Mouse (Mus musculus) T-helper 2 cell (primary cell): Measurements from ENCODE around the gene Ltn1.

ENCODE experiments used
- in situ Hi-C: fragments of 300-600 bp; cut with MboI, MseI; formaldehyde crosslinking; loops from one replicate; pipeline ENCODE4 v1.15.1; 2025; ENCODE audit warnings: high pct_unique_total_duplicates

Gene Ltn1

GRCm38 (mm10) chr16:87393813-87394548, 38.4 kb downstream of the Ltn1 start:
- in situ Hi-C loops: no loop called here

GRCm38 (mm10) chr16:87387444-87387977, 44.9 kb downstream of the Ltn1 start:
- in situ Hi-C loops: no loop called here

GRCm38 (mm10) chr16:87384366-87384765, 48.0 kb downstream of the Ltn1 start:
- in situ Hi-C loops: no loop called here

- in situ Hi-C loops: no loop called here
Observed at GRCm38 (mm10) chr16:87382996-87383395, 49.4 kb downstream of the Ltn1 start.

GRCm38 (mm10) chr16:87366445-87366844, 66.0 kb downstream of the Ltn1 start:
- in situ Hi-C loops: no loop called here

- in situ Hi-C loops: no loop called here
Observed at GRCm38 (mm10) chr16:87366035-87366434, 66.4 kb downstream of the Ltn1 start.

- in situ Hi-C loops: no loop called here
Observed at GRCm38 (mm10) chr16:87364231-87364630, 68.2 kb downstream of the Ltn1 start.

- in situ Hi-C loops: no loop called here
Observed at GRCm38 (mm10) chr16:87360096-87360495, 72.3 kb downstream of the Ltn1 start.

GRCm38 (mm10) chr16:87354748-87355147, 77.7 kb downstream of the Ltn1 start:
- in situ Hi-C loops: no loop called here

GRCm38 (mm10) chr16:87354075-87354583, 78.3 kb downstream of the Ltn1 start, which contains the start of gene N6amt1:
N6amt1 (plus strand) TSS chr16:87354185.
- in situ Hi-C loops: no loop called here

GRCm38 (mm10) chr16:87353605-87354004, 78.8 kb downstream of the Ltn1 start:
- in situ Hi-C loops: no loop called here

GRCm38 (mm10) chr16:87351386-87352105, 80.9 kb downstream of the Ltn1 start:
- in situ Hi-C loops: no loop called here

GRCm38 (mm10) chr16:87348133-87348532, 84.3 kb downstream of the Ltn1 start:
- in situ Hi-C loops: no loop called here

- in situ Hi-C loops: no loop called here
Observed at GRCm38 (mm10) chr16:87341043-87341572, 91.3 kb downstream of the Ltn1 start.

- in situ Hi-C loops: no loop called here
Observed at GRCm38 (mm10) chr16:87334756-87335155, 97.7 kb downstream of the Ltn1 start.

GRCm38 (mm10) chr16:87329986-87330385, 102.4 kb downstream of the Ltn1 start:
- in situ Hi-C loops: no loop called here
